Mouse (Mus musculus): ENCODE measurements at regions not wholly inside any gene's neighbourhood (a gene's known extent, or its start where the extent isn't known, plus 50 kb on each side); places are given as distances from the start of the nearest gene placed in this dataset.

DNA sequence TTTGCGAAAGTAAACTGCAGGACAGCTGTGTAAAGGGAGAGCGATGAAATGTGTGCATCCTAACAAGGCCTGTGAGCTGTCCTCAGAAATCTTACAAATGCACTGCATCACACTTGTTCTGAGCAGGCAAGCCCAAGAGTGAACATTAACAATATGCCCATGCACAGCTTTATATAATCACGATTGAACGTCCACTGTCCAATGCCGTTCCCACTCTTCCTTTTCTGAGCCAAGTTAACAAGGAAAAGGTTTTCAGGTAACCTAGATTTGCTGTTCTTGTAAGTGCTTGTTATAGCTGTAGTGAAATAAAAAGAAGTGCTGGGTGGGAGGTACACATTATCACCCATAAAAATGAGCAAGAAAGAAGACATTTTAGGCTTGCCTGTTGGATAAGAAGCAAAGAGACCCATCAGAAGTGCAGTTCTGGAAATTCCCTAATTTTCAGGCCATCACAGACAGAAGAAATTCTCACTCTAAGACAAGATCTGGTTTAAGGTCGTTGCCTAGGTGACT is 243.3 kb upstream of the Tenm2 start:
- TF ChIP-seq CTCF (IDR thresholded peaks at IDR 0.05; ENCODE audit: control insufficient read depth, insufficient read depth, insufficient read length) (no peak), CEBPB (IDR thresholded peaks at IDR 0.05; ENCODE audit: low read depth) (no peak), MAX (IDR thresholded peaks at IDR 0.05) (no peak), FOSL1 (IDR thresholded peaks at IDR 0.05; ENCODE audit: insufficient read depth, low read length, poor library complexity, severe bottlenecking) (no peak), MYOD1 (IDR thresholded peaks at IDR 0.05; ENCODE audit: control insufficient read depth, insufficient read length, low read depth) (no peak), USF1 (IDR thresholded peaks at IDR 0.05; ENCODE audit: low read depth) (no peak)

All from C2C12 (cell line).